Mouse (Mus musculus): ENCODE data around the gene Gm11027.
"Not testable (repeated sequence)": the region's sequence is repeated elsewhere in the genome, so short reads cannot be mapped to it uniquely, and the experiment has no call there.

Gm11027 gene

GRCm38 (mm10) chr12:116275086-116275485, at the start of gene Gm11027:
Gm11027 (plus strand) TSS chr12:116275386.
- not testable (repeated sequence) for DNase-seq

- DNase-seq, result no peak
Measured at GRCm38 (mm10) chr12:116226289-116227057, 48.7 kb upstream of the Gm11027 start.

GRCm38 (mm10) chr12:116229451-116229850, 45.7 kb upstream of the Gm11027 start:
- DNase-seq, result no peak

GRCm38 (mm10) chr12:116231612-116232011, 43.6 kb upstream of the Gm11027 start:
- peak; percentile 68 to 90 for DNase-seq

GRCm38 (mm10) chr12:116232061-116232460, 43.1 kb upstream of the Gm11027 start:
- DNase-seq, result no peak

GRCm38 (mm10) chr12:116235356-116235755, 39.8 kb upstream of the Gm11027 start:
- DNase-seq, result peak in 1 of 2 experiments; percentile 4

- DNase-seq, result no peak
Measured at GRCm38 (mm10) chr12:116236658-116237057, 38.5 kb upstream of the Gm11027 start.

GRCm38 (mm10) chr12:116238370-116238769, 36.8 kb upstream of the Gm11027 start:
- no peak for DNase-seq

- DNase-seq, result no peak
Measured at GRCm38 (mm10) chr12:116238803-116239202, 36.4 kb upstream of the Gm11027 start.

GRCm38 (mm10) chr12:116244601-116245000, 30.6 kb upstream of the Gm11027 start:
- DNase-seq, result no peak

- no peak for DNase-seq
Measured at GRCm38 (mm10) chr12:116254652-116255051, 20.5 kb upstream of the Gm11027 start.

- DNase-seq, result no peak
Measured at GRCm38 (mm10) chr12:116255636-116256035, 19.6 kb upstream of the Gm11027 start.

GRCm38 (mm10) chr12:116258321-116258720, 16.9 kb upstream of the Gm11027 start:
- no peak for DNase-seq

GRCm38 (mm10) chr12:116262555-116263341, 12.4 kb upstream of the Gm11027 start, which contains the start of gene Wdr60:
Wdr60 (minus strand) TSS chr12:116263022.
- peak; percentile 84 to 91 for DNase-seq

- DNase-seq, result no peak
Measured at GRCm38 (mm10) chr12:116264756-116265155, 10.4 kb upstream of the Gm11027 start.

- DNase-seq, result no peak
Measured at GRCm38 (mm10) chr12:116265275-116265674, 9.9 kb upstream of the Gm11027 start.

GRCm38 (mm10) chr12:116269450-116269849, 5.7 kb upstream of the Gm11027 start:
- DNase-seq, result no peak

GRCm38 (mm10) chr12:116270538-116270937, 4.6 kb upstream of the Gm11027 start:
- no peak for DNase-seq

GRCm38 (mm10) chr12:116271071-116271470, 4.1 kb upstream of the Gm11027 start:
- DNase-seq, result no peak

GRCm38 (mm10) chr12:116273733-116274132, 1.5 kb upstream of the Gm11027 start:
- DNase-seq, result no peak

- no peak for DNase-seq
Measured at GRCm38 (mm10) chr12:116275631-116276030, 445 bp downstream of the Gm11027 start.

- no peak for DNase-seq
Measured at GRCm38 (mm10) chr12:116276961-116277360, 1.8 kb downstream of the Gm11027 start.

GRCm38 (mm10) chr12:116278541-116278940, 3.4 kb downstream of the Gm11027 start:
- DNase-seq, result no peak

- DNase-seq, result no peak
Measured at GRCm38 (mm10) chr12:116279181-116279580, 4.0 kb downstream of the Gm11027 start.

Data from kidney, adult 8-10 months (tissue).